Mouse (Mus musculus) cerebellum, adult 18-20 months (tissue): ENCODE data around the gene Krtap5-2.

Experiments used
- DNase-seq, 2 experiments: peaks; one replicate each; pipeline ENCODE4 v3.0.0; 2021

The Krtap5-2 gene

GRCm38 (mm10) chr7:142134206-142134995 is 41.4 kb downstream of the Krtap5-2 start:
- peak; percentile 7 to 8 for DNase-seq

DNA sequence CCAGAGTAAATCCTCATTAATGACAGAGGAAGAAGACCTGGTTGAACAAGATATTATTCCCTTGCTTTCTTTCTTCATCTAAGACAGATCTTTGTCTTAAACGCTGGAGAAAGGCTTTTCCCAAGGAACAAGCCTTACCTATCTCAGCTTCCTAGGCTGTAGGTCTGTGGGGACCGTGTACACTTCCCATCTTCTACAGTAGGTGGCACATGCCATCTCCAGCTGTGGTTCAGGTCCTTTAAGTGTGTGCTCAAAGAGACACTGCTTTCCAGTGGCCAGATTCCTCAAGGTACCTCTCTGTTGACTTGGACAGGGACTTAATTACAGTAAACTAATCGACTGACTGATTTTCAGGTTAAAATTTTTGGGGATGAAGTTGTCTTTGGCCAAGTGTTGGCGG is 47.0 kb downstream of the Krtap5-2 start:
- DNase-seq: no peak
